Mouse (Mus musculus) heart, postnatal 0 days (tissue): Measurements from ENCODE around the gene Hist1h3c.

Experiments used
- CTCF ChIP-seq: IDR thresholded peaks from 2 replicates; pipeline ENCODE4 v1.5.1; 2016; ENCODE audit warnings: antibody characterized with exemption, control low read depth, low read depth
- EP300 ChIP-seq: IDR thresholded peaks from 2 replicates; pipeline ENCODE4 v1.6.1; 2016; ENCODE audit warnings: antibody characterized with exemption, low read depth

- TF ChIP-seq CTCF (no peak), EP300 (no peak)
Measured at GRCm38 (mm10) chr13:23763242-23763585, 17.8 kb upstream of the Hist1h3c start.
